Mouse (Mus musculus): ENCODE results near the gene Pibf1.

Pibf1 gene

GRCm38 (mm10) chr14:99141786-99142633, 42.8 kb downstream of the Pibf1 start:
- peak; percentile 60 for DNase-seq (ENCODE audit: low read depth, low spot score)

DNA sequence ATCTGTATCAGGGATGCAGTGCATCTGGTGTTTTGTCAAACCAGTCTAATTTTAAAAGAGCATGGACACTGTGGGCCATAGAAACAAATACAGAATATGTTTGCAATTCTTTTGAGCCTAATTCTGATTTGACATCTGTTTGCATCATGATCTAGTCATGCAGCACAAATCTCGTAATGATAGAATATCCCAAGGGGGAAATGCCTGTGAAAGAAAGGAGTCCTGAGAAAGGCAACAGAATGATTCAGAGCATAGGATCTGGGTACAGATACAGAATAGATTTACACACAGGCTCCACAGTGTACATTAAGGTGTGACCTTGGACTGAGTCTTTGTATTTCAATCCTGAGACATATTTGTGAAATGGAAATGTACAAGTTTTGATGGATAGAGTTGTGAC, 47.6 kb downstream of the Pibf1 start:
- DNase-seq (ENCODE audit: low read depth, low spot score): no peak

DNA sequence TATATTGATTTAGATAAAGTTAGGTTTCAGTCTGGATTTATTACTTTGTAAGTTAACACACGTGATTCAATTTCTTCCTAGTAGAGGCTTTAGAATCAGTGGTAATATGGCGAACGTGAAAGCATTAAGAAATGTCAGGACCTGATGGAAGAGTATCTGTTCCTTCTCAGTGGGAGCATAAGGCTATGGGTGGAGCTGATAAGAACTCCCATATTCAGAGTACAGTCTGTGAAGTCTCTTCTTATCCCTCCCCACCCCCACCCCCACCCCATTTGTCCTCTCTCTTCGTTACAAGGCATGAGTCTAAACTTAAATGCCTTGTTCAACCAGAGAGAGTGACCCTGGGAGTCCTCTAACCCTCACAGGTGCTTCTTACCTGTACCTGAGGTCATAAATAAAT, 53.5 kb downstream of the Pibf1 start:
- DNase-seq (ENCODE audit: low read depth, low spot score): no peak

GRCm38 (mm10) chr14:99159940-99160339, 60.7 kb downstream of the Pibf1 start:
- no peak for DNase-seq (ENCODE audit: low read depth, low spot score)

DNA sequence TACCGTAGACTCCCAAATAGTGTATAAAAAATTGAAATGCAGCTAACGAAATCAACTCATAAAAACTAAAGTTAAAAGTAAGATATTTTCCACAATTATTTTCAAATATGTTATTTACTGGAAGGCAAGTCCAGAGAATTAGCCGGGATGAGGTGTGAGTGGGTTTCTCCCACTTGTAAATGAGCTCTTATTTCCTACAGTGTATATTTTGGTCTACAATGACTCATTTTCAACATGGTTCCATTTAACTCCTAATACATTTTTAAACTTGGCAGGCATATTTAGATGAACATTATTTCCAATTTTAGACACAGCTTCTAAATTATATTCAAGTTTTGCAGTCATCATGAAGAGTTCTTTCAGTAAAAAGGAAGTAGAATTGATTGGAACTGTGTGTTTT, 63.8 kb downstream of the Pibf1 start:
- no peak for DNase-seq (ENCODE audit: low read depth, low spot score)

DNA sequence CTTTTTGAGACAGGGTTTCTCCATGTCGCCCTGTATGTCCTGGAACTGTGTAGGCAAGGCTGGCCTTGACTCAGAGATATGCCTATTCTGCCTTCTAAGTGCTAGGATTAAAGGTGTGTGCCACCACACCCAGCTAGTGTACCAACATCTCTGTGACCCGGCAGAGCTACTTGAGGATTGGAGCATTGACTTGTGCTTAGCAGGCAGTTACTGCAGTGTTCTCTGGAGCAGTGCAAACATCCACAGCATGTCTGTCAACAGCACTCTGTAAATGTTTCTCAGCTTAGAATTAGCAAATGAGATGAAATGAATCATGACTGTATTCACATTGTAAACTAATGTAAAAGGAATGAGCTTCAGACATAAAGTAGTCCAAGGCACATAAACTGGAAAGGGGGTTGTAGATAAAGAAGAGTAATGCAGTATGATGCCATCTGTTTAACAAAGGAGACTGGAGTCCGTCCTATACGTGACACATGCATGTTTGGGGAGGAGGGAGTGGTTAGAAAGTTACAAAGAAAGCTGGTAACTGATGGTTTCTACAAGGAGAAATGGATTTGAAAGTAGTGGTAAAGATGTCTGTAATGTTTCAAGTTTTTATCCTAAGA, 75.0 kb downstream of the Pibf1 start:
- no peak for DNase-seq (ENCODE audit: low read depth, low spot score)

DNA sequence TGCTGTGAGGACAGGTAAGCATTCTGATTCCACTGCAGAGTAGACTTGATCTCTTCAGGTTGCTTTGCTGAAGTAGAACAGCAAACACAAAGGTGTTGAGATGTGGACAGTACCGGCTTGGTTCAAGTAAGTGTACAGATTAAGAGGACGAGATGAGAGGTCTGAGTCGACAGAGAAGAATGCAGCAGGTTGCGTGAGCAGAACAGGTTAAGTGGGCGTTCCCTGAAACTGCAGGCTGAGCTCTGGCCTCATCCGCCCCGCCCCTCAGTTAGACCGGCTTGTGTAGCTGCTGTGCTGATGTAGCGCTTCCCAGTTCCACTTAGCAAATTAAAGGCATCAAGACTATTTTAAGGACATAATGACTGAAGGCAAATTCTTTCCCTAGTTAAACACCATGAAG, 77.3 kb downstream of the Pibf1 start:
- peak; percentile 40 for DNase-seq (ENCODE audit: low read depth, low spot score)

DNA sequence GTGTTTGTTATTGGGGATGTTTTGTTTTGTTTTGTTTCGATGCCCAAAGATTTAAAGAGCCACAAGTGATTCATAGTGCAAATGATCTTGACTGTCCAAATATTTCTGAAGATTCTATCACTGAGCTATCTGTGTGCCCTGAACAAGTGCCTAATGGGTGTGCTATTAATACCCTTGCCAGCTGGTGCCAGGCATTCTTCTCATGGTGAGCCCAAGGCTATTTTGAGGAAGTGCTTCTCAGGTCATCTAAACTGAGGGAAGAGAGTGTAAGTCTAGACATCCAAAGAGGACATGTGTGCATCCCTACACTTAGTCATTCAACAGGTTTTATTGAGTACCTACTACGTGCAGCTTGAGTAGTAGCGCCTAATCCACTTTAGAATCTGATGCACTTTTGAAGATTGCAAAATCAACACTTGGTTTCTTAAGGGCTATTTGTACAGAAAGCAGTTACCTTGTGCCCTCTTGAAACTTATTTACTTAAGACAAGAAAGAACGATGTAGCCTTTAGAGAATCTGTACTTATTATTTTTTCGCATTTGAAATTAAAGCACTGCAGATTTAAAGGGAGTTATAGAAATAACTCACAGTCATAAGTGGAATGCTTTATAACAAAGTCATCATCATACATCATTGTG, 91.0 kb downstream of the Pibf1 start:
- DNase-seq (ENCODE audit: low read depth, low spot score): no peak

DNA sequence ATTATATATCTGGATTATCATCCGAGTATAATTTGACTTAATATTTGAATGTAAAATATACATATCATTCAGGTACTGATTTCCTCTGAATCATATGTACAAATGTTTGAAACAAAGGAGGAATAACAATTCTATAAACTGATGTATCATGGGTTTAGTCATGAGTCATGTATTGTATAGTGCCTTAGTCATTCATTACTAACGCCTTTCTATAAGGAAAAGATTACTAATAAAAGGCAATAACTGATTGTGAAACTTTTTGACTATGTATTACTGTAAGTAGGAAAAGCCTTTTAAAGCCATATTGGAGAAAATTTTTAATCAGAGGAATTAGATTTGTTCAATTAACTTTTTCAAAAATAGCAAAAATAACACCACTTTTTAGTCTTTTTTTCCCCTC, 106.6 kb downstream of the Pibf1 start:
- no peak for DNase-seq (ENCODE audit: low read depth, low spot score)

DNA sequence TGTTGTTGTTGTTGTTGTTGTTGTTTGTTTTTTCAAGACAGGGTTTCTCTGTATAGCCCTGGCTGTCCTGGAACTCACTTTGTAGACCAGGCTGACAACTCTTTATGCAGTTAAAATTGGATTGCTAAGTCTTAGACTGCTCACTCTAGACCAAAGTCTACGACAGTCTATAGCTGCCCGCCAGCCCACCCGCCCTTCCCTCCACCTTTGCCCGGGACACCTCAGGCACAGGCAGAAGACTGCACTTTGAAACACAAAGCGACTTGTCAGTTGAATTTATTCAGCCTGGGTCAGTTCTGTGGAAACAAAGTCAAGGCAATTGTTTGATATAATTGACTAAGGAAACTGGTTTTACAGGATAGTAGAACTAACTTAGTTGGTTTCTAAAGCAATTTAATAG, 107.4 kb downstream of the Pibf1 start:
- no peak for DNase-seq (ENCODE audit: low read depth, low spot score)

DNA sequence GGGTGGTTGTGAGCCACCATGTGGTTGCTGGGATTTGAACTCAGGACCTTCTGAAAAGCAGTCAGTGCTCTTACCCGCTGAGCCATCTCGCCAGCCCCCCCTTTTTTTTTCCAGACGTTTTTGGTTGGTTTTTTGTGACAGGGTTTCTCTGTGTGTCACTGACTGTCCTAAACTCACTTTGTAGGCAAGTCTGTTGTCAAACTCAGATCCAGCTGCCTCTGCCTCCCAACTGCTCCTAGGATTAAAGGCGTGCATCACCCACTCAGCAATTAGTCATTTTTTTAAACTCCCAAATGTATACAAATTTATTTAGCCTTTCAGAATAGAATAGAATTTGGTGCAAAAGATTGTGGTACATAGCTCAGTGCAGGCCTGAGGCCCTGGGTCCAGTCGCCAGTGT, 111.2 kb downstream of the Pibf1 start:
- no peak for DNase-seq (ENCODE audit: low read depth, low spot score)

DNA sequence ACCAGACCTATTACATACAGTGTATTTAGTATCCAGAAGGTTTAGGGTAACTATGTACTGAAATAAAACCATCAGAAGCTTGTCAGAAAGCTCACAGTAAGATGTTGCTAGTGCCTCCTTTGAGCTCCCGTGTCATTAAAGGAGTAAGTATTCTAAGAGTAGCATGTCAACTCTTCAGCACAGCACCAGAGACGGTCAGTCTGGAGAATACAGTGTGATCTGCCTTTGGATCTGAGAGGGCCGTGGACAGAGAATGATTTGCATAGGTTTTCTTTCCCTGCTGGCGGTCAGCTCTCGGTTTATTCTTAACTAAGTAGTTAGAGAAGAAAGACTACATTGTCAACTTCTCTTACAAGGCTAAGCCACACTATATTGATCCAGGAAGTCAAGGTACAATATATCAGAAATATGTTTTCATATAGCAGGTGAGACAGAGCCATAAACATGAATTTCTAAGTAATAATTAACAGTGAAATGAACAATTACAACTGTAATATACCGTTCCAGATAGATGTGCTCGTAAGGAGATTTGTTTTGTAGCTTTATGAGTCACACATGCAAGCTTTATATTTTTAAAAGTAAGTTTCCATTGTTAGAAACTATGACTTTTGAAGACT, 119.3 kb downstream of the Pibf1 start:
- no peak for DNase-seq (ENCODE audit: low read depth, low spot score)

DNA sequence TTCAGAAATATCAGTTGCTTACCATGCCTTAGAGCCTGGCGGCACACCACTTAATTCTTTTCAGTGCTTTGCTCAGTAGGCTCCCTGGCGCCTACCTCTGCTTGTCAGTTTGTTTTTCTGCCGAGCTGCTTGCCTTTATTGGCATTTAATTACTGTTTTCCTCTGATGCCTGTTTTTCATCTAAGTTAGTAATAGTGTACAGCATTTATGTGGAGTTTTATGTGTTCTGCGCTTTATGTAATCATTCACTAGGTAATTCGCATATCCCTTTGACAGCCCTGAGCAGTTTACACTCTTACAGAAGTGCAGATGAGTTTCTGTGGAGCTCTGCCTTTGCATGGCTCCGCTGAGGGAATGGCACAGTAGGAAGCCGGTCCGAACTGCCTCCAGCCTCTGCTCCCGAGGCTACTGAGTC, 120.5 kb downstream of the Pibf1 start:
- DNase-seq (ENCODE audit: low read depth, low spot score): no peak

DNA sequence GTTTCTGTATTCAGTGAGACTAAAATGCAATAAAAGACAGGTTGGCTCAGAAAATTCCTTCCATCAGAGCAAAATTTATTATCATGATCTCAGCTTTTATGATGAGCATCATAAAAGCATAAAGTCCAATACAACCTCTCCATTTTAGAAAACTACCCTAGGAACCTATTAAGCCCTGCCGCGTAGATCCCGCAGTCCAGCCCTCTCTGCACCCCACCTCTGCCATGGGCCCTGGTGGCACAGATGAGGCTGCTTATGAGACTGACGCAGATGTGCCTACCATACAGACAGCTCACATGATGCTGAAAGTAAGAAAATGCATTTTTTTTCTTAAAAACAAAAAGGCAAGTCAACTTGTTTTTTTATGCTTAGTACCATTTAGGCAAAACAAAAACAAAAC, 126.7 kb downstream of the Pibf1 start:
- no peak for DNase-seq (ENCODE audit: low read depth, low spot score)

- DNase-seq (ENCODE audit: low read depth, low spot score): no peak
These were observed 130.0 kb downstream of the Pibf1 start for GRCm38 (mm10) chr14:99229071-99229780.

DNA sequence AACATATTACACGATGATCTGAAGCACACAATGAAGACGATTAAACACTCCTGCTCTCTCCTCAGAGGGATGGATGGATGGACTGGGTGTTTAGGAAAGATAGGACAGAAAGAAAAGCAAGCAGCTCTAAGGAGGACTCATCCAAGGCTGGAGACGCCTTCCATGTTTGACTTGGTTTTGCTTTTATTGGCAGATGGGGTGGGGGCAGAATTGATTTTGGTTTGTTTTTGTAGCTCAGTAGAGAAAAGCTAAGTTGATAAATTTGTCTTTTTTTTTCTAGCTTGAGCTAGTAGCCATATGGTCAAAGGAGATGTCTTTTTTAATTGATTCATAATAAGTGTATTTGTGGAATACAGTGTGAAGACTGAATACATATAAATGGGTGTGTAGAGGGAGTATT, 133.8 kb downstream of the Pibf1 start:
- DNase-seq (ENCODE audit: low read depth, low spot score): no peak

GRCm38 (mm10) chr14:99237115-99237514, 137.9 kb downstream of the Pibf1 start:
- no peak for DNase-seq (ENCODE audit: low read depth, low spot score)

DNA sequence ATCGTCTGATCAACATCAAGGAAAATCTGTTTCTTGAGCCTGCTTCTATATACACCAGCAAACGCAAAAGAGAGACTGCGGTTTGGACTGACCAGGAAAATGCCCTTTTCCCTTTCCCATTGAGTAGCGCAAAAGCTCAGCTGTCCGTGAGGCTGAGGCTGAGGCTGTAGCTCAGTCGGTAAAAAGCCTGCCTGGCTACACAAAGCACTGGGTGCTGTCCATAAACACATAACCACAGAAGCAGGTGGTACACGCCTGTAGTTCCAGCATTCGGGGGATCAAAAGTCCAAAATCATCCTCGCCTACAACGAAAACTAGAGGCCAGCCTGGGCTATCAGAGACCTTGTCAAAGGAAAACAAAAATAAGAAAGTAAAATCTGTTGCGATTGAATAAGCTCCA, 141.3 kb downstream of the Pibf1 start:
- no peak for DNase-seq (ENCODE audit: low read depth, low spot score)

- no peak for DNase-seq (ENCODE audit: low read depth, low spot score)
These were observed 145.3 kb downstream of the Pibf1 start for GRCm38 (mm10) chr14:99244508-99244907.

- no peak for DNase-seq (ENCODE audit: low read depth, low spot score)
These were observed 162.8 kb downstream of the Pibf1 start for GRCm38 (mm10) chr14:99262026-99262425.

DNA sequence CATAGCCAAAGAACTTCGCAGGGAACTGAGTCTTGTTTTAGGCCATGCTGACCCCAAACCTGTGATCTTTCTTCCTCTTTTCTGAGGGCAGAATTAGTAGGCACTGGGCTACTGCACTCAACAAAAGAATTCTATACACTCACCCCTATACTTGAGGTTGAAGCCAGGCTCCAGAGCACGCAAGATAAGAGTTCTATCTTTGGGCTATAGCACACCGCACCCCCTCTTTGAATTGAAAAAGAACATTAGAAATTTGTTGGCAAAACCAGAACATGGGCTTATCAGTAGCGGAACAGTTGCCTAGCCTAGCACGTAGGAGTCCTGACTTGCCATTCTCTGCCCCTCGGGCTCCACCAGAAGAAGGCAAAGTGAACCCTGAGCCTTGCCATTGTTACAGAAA, 164.6 kb downstream of the Pibf1 start:
- DNase-seq (ENCODE audit: low read depth, low spot score): no peak

- no peak for DNase-seq (ENCODE audit: low read depth, low spot score)
These were observed 166.6 kb downstream of the Pibf1 start for GRCm38 (mm10) chr14:99265791-99266190.

Measured in WW6 (cell line).